Mouse (Mus musculus): ENCODE measurements around the gene Emg1.
A peak's percentile ranks its signal among the peaks of the same experiment; 100 is the strongest.

The Emg1 gene

DNA sequence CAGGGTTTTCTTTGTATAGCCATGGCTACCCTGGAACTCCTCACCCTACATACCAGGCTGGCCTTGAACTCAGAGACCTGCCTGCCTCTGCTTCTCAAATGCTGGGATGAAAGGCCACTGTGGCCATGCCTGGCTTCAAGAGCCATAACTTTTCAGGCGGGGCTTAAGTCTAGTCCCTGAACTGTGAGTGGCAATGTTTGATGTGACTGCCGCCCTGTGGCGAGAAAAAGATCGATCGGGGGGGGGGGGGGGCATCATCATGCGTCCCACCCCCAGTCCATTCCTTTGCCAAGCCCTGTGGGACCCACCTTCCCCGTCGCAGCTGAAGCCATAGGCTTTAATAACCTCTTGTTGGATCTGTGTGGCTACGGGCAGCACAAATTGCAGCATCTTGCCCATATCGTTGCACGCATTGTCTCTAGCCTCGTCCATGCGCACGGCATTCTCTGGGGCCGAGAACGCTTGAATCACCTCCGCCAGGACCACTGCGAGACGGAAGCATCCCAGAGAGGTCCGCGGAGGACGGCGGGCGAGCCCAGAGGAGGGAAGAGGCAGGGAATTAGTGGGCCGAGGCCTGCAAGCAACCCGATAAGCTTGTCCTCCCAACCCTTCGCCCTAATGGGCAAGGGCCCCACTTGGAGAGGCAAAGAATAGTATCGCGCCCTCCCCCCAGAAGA lies 28.4 kb upstream of the Emg1 start:
- DNase-seq = peak; percentile 64

DNA sequence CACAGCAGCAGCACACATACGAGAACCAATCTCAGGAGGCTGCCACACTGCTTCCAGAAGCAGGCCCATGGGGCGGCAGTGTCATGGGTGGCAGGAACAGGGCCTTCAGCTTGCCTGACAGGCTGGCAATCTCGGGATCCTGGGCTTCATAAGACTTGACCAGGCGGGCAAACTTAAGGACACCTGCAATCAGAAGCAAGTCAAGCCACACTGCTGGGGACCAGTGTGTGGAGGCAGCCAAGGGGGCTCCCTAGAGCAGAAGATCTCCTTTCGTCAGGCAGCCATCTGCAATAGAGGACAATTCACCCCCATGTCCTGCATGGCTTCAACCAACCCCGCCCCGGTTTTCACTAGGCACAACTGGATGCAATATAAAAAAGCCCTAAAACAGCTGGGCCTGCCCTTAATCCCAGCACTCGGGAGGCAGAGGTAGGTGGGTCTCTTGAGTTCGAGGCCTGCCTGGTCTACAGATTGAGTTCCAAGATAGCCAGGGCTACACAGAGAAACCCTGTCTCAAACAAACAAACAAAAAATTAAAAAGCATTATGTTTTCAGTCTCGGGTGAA lies 27.3 kb upstream of the Emg1 start:
- DNase-seq = no peak

DNA sequence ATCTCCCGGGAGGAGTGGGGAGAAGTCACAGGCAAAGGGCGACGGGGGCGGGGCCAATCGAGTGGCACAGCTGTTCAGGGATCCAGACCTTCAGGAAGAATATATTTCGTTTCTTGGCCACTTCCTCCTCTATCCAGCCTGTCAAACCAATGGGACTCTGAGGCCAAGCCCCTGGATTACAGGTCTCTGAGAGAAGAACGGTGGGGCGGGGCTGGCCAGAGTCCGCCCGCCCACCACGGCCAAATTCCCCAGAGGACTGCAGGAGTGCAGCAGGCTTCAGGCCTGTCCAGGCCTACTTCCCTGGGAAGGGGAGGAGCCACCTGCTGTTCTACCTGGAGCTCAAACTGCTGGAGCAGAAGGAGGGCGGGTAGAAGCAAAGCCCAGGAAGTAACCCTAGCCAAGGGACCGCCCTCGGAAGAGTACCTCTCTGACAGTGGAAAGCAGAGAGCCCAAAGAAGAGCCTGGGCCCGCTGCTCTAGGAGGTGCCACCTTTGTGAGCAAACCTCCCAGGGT lies 26.6 kb upstream of the Emg1 start, which contains the start of gene Ptpn6:
Gene Ptpn6, minus strand, starts transcription at position 204 of the 513 bp plus-strand sequence.
- DNase-seq = peak; percentile 56

DNA sequence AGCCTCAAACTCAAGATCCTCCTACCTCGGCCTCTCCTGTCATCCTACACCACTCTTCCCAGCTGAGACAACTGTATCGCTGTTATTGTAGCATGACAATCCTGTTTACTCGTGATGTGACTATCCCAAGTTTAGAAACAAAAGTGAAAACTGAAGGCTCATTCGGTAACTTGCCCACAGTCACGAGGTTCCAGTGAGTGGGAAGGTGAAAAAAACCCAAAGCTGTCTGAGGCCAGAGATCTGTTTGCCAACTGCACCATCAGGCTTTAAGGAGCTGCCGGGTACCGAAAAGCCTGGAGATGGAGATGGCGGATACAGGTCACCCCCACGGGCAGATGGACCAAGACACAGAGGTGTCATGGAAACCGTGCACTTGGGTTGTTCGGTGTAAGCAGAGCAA lies 25.1 kb upstream of the Emg1 start:
- DNase-seq = no peak

DNA sequence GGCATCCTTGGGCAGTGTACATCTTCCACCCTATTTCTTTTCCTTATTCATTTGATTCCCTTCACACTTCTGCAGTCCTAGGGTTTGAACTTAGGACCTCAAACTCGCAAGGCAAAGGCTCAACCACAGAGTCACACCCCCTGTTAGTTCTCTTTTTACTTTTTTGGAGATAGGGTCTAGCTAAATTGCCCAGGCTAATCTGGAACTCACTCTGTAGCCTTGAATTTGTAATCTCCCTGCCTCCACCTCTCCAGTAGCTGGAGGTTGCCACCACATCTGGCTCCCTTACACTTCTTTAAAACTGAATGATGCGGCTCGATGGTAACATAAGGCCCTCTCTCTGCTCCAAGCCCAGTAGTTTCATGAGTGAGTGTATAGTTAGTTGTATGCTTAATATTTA lies 22.4 kb upstream of the Emg1 start:
- DNase-seq = no peak

DNA sequence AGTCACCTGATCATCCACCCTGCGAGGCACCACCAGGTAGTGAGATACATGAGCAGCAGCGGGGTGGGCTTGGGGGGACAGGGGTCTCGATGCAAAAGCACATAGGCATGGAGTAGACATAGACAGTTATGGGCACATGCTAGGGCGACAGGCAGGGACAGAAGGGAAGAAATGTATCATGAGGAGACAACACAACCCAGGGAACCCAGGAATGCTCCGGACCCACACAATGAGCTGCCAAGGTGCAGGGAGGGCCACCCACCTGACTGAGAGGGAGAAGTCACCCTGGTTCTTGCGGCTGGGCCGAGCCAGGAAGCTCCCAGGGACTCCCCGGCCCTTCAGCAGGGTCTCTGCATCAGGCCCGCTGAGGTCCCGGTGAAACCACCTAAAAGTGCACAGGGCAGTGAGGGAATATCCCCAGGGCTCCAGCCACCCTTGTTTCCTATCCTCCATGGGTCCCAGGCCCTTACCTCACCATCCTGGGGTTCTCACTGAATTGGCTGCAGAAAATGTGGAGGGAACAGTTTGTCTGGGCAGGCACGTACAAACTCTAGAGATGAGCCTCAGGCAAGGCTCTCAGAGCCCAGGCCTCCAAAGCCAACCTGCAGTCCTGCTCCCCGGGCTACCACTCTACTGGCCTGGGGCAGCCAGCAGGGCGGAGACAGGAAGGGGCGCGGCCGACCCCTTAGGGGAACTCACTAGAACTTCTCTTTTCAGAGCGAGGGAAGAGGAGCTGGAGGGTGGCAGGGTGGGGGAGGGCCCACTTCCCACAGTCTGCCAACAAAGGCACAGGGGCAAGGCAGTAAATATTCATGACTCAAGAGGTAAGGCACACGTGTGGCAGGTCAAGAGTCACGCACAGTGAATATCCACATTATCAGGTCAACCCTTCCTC lies 20.7 kb upstream of the Emg1 start:
- peak; percentile 90 for DNase-seq

DNA sequence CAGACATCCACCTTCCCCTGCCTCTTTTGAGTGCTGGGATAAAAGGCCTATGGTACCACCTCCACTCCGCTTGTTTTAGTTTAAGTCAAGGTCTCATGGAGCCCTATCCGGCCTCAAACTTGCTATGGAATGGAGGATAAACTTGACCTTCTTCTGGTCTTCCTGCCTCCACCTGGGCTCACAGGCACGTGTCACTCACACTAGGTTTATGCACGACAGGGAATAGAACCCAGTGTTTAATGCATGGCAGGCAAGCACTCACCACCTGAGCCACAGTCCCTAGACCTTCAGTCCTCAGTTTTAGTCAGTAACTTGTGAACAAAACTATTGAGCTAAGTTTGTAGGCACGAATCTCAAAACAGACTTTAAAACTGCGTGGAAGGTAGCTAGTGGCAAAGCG lies 19.1 kb upstream of the Emg1 start:
- peak; percentile 13 for DNase-seq

DNA sequence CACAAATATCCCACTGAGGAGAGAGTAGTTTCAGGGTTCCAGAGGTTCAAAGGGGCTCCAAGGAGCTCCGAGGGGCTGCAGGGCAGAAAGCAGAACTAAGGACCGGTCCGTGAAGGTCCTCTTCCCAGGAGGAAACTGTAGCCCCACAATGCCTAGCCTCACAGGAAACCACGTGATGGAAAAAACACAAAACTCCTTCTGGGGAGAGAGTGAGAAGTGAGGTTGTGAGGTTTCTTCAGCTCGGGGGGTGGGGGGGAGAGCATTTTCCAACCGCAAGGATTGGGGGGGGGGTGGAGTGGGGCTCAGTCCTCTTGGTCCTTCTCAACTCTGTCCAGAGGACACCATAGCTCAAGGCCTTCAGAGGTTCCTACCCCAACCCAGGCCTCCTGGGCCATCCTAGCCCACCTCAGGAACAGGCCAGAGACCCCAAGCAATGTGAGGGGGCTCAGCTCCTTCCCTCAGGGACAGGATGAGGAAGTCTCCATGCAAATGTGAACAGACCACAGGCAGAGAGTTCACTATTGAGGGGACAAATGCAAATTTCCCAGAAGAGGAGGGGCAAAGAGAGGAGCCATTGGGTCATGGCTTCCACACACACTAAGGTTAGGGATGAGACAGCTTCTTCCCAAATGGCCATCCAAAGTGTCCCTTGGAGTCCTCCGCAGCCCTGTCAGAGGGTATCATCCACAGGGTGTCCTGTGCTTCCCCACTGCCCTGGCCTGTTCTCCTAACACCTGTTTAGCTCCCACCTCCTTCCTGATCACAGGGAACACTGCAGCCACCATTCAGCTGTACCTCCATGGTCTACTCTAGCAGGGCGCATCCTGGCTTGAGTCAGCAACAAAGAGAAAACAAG lies 18.1 kb upstream of the Emg1 start:
- peak; percentile 62 for DNase-seq

DNA sequence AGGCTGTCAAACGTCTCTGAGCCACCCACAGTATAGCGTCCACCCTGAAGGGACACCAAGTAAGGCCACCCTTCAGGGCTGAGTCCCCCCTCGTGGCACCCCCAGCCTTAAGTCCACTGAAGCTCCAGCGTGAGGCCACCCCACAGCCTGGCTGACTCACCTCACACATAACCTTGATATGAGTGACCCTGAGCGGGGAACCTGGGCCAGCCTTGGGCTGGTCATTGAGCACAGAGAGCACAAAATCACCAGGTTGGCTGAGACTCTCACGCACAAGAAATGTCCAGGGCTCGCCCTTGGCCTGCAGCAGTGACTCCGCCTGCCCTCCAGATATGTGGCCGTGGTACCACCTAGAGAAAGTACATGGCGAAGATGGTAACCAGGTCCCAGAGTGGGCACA lies 16.6 kb upstream of the Emg1 start:
- no peak for DNase-seq

DNA sequence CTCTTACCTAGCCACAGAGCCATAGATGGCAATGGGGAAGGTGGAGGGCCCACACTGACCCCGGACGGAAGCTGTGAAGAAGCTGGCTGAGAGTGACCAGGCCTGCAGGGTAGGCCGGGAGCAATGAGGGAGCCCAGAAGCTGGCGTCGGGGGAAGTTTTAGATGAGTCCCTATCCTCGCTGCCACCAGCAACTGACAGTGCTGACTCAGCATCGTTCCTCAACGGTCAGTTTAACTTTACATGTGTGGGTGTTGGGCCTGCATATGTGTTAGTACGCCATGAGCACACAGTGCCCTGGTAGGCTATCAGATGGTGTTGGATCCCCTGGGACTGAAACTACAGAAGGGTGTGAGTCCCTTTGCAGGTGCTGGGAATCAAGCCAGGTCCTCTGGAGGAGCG lies 12.5 kb upstream of the Emg1 start:
- no peak for DNase-seq

DNA sequence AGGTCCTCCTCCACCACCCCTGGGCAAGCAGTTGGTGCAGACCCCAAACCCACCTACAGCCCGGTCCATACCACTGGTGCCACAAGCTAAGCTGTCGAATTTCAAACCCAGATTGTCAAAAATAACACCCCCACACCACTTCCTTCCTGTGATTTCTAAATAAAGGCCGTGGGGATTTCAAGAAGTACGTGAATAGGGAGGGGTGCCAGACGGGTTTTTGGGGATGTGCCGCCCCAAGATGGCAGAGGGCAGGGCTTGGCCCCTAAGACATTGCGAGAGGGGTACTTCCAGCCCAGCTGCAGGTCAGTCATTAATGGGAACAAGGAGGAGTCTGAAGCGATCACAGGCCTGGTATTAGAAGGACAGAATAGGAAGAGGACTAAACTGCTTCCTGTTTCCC lies 11.6 kb upstream of the Emg1 start:
- DNase-seq = peak; percentile 32

DNA sequence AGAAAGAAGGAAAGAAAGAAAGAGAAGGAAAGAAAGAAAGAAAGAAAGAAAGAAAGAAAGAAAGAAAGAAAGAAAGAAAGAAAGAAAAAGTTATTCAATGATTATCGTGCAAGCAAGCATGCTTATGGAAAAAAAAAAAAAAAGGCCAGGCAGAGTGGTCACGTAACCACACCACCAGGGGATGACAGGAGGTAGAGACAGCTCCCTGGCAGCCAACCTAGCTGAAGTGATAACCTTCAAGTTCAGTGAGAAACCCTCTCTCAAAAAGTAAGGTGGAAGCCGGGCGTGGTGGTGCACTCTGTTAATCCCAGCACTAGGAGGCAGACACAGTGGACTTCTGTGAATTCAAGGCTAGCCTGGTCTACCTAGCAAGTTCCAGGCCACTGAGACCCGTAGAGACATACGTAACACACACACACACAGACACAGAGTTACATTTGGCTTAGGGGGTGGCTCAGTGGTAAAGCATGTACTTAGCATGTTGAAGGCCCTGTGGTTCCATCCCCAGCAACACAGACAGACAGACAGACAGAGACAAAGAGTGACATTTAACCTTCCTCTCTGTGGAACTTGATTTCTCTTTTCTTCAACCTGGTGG lies 11.0 kb upstream of the Emg1 start:
- no peak for DNase-seq

DNA sequence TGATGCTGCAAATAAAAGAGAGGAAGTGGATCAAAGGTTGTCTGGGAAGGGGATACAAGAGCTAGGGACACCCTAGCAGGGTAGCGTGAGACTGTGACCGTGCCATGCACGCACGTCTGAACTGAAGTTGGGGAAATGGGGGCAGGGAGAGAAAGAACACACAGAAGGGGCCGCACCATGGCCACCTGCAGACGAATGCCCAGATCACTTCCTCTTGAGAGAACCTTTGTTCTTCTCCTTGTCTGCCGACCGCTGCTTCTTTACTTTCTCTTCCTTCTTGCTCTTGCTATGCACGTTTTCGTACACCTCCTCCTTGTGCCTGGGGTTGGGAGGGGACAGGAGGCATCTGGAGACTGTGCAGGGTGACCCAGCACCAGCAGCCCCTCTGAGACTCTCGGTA lies 8.9 kb upstream of the Emg1 start:
- DNase-seq = peak; percentile 65

DNA sequence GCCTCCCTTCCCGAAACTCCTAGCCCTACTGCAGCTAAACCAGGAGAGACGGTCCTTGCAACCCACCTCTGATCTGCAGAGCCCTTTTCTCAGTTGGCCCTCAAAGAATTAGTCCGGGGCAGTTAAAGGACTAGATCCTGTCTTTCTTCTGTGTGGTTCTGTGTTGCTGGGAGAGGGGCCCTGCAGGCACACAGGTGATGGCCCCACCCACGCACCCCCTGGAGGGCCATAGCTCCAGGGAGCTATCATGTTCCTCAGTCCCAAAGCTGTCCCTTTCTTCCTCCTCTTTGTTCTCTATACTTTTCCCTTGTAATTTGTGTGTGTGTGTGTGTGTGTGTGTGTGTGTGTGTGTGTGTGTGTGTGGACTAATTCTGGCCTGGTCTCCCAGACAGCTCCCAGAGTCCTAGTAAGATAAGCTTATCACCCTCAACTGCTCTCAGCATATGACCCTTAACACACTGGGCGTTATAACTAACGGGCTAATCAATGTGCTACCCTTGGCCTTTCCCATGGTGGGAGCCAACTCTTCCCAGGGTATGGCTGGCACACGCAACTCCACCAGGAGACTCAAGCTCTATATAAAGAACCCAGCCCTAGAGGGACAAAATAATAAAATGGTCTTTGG lies 7.5 kb upstream of the Emg1 start:
- no peak for DNase-seq

DNA sequence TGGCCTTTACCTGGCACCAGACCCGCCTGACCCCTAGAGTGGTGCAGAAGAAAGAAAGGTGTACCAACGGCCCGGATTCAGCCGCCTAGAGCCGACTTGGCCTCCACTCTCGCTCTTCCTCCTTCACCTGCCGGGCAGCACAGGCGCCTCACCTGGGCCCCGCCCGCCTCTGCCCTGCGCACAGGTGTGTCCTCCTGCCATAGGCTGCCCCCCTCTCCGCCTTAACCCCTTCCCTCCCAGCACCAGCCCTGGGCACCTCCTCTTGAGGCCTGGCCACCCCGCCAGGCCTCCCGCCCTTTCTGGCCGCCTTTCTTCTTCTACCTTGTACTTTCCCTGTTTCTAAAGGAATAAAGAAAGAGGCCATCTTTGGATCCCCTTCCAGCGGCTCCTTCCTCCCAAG lies 6.7 kb upstream of the Emg1 start:
- DNase-seq = no peak

DNA sequence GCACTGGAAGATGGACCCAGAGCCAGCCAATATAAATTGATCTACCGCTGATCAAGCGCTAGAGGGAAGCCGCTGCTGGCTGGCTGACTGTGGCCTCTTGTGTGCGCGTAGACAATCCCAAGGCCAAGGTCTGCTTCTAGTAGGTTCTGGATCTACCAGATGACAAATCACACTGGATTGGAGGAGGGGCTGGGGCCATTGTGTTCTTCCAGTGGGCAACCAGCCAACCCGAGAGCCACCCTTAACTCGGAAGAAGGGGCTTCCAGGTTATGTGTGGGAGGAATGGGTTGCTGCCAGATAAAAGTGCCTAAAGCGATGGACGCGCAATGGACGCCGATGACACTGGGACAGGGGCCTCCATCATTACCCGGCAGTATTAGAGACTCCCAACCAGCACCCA lies 6.0 kb upstream of the Emg1 start:
- no peak for DNase-seq

DNA sequence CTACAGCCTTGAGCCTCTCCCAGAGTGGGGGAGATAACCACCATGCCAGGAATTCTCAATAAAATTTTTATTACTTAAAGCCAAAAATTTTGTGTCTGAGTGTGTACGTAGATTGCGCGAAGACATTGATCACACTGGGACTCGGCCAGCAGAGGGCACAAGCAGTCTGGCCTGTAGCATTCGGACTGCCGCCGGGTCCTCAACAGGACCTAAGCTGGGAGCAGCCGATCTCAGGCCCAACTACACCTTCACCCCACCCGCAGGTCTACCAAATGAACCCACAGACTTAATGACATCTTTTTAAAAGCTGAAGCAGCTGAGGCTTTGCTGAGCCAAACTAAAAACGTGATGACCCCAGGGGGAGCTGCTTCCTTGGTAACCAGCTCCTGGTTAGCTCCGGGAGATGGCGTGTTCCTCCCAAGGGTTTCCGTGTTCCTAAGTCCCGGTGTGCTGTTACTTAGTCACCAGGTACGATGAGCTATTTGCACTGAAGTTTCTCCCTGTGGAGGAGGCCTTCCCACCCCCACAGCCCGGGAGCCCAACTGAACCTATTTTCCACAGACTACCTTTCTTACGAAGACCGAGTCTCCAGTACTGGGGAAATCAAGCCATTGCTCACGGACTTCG lies 5.0 kb upstream of the Emg1 start:
- DNase-seq = peak; percentile 69

DNA sequence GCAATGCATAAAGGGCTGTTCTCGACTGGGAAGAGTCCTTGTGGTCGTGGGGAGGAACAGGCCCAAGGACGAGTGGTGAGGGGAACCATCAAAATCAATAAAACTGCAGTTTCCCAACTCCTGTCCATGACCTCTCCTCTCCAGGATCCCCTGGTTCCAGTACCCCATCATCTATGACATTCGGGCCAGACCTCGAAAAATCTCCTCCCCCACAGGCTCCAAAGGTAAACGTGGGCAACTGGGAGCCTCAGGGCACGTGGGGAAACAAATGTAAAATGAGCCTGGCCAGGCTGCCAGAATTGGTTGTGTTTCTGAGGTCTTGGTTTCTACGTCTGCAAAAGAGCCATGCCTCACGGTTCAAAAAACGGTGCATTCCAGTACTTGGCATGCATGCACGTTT lies 940 bp upstream of the Emg1 start:
- DNase-seq = no peak

DNA sequence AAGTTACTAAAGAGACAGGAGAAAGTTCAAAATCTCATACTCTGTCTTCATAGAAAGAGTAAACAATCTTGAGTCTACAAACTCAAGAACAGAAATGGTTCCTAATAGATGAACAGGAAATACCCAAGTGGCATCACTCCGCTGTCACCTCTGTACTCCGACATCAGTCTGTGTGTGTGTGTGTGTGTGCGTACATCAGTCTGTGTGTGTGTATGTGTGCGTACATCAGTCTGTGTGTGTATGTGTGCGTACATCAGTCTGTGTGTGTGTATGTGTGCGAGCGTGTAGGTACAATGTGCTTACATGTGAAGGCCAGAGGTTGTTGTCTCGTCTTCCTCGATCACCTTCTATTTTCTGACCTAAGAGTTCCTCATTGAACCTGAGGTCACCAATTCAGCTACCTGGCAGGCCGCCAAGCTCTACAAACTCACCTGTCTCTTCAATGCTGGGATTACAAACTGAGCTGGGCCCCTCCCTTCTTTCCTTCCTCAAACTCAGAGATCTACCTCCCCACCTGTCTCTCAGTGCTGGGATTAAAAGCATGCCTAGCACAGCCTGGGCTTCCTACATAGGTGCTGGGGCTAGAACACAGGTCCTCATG lies 3.6 kb downstream of the Emg1 start:
- DNase-seq = no peak

DNA sequence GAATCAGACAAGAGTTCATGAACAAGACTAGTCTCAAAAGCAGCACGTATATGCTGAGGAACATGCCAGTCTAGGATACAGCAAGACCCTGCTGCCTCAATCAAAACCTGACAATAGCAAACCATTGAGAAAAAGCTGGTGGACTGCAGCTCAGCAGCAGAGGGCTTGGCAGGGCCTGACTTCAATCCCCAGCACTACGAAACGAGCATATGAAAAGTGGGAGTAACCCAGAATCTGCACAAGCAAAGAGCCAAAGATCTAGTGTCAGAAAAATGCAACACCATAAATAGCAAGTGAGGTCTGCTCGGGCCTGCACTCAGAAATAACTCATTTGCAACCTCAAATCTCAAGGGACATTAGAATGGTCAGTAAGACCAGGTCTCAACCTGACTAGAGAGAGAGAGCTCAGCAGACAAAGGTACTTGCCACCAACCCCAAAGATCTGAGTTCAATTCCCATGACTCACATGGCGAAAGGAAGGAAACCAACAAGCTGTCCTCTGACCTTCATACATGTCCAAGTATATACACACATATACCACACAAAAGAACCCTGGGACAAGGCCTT lies 5.8 kb downstream of the Emg1 start:
- DNase-seq = no peak

DNA sequence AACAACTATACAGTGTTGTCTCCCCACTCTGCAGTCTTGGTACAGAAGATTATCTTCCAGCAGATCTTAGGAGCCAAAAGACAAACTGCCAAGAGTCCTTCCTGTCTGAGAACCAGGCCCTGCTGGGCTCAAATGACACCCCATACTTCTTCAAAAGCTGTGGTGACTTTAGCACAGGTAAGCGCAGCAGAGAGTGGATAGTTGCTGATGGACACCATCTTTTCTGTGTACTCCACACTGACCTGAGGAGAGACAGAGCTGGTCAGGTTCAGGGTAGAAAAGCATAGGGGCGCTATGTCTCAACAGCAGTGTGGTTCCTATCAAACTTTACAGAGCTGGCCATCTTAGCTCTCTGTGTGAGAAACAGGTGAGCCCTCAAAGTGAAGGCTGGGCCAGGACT lies 7.6 kb downstream of the Emg1 start:
- no peak for DNase-seq

Data from thymus, postnatal 14 days (tissue).